Mouse (Mus musculus): ENCODE results near the gene Fbxl19.
A peak's percentile ranks its signal among the peaks of the same experiment; 100 is the strongest.
"Not testable (repeated sequence)": the region's sequence is repeated elsewhere in the genome, so short reads cannot be mapped to it uniquely, and the experiment has no call there.

Gene Fbxl19

GRCm38 (mm10) chr7:127730170-127730569 is 14.2 kb upstream of the Fbxl19 start:
- DNase-seq: no peak

GRCm38 (mm10) chr7:127732066-127732465 is 12.3 kb upstream of the Fbxl19 start, which contains the start of gene Ctf2:
Ctf2 (minus strand) TSS chr7:127732166.
- DNase-seq: not testable (repeated sequence)

GRCm38 (mm10) chr7:127745251-127745651 is 908 bp downstream of the Fbxl19 start:
- peak; percentile 94 to 97 for DNase-seq

- peak; percentile 97 to 99 for DNase-seq
Observed at GRCm38 (mm10) chr7:127745652-127746493, 1.5 kb downstream of the Fbxl19 start.

- DNase-seq: peak in 1 of 2 experiments; percentile 30
Observed at GRCm38 (mm10) chr7:127746494-127747491, 2.5 kb downstream of the Fbxl19 start.

DNA sequence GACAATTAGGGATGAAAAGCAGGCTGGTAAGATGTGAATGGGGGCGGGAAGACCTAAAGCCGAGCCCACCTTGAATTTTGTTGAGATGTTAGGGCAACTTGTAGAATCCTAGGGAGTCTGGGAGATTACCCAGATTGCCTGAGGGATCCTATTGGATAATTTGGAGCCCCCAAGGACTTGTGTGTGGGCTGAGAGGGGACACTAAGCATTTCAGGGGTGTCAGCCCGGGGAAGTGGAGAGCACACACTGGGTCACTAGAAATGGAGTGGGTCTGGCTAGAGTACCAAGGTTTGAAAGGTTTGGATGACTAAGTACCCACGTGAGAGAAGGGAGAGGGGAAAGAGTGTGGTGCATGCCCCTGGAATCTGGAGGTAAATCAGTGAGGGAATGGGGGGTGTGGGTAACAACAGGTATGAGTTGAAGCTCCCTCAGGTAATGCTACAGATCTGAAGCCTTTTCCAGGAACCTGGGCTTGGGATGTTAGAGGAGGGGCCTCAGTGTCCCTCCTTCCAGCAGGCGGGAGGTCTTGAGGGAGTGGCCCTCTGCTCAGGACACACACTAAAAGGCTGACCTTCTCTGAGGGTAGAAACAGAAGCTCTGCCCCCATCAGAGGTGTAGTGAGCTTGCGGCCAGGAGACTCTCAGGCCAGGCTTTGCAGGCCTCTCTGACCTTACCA is 3.4 kb downstream of the Fbxl19 start:
- no peak for DNase-seq

DNA sequence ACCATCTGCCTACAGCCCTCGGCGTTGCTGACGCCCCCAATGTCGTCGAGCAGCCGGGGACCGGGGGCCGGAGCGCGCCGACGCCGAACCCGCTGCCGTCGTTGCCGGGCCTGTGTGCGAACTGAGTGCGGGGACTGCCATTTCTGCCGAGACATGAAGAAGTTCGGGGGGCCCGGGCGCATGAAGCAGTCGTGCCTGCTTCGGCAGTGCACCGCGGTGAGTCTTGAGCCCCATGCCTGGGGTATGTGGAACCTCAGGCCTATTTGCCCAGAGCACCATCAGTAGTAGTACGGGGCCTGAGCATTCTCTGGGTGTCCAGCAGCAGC is 3.9 kb downstream of the Fbxl19 start:
- DNase-seq: no peak

GRCm38 (mm10) chr7:127750131-127751127 is 6.1 kb downstream of the Fbxl19 start:
- peak in 1 of 2 experiments; percentile 39 for DNase-seq

GRCm38 (mm10) chr7:127751619-127752018 is 7.3 kb downstream of the Fbxl19 start:
- DNase-seq: no peak

GRCm38 (mm10) chr7:127752069-127752468 is 7.7 kb downstream of the Fbxl19 start:
- no peak for DNase-seq

- no peak for DNase-seq
Observed at GRCm38 (mm10) chr7:127753158-127753557, 8.8 kb downstream of the Fbxl19 start.

GRCm38 (mm10) chr7:127753741-127754140 is 9.4 kb downstream of the Fbxl19 start:
- no peak for DNase-seq

DNA sequence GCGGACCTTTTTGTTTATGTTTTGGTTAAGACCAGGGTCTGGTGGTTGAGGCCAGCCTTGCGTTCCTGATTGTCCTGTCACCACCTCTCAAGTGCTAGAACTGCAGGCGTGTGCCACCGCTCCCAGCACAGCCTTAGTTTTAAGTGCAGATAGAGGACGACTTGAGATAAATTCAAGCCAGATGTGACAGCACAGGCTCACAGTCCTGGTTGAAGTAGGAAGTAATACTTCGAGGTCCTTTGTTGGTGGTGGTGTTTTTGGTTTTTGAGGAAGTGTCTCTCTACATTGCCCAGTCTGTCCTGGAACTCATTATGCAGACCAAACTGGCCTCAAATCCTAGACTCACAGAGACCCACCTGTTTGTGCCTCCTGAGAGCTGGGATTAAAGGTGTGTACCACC is 15.4 kb downstream of the Fbxl19 start:
- DNase-seq: no peak

DNA sequence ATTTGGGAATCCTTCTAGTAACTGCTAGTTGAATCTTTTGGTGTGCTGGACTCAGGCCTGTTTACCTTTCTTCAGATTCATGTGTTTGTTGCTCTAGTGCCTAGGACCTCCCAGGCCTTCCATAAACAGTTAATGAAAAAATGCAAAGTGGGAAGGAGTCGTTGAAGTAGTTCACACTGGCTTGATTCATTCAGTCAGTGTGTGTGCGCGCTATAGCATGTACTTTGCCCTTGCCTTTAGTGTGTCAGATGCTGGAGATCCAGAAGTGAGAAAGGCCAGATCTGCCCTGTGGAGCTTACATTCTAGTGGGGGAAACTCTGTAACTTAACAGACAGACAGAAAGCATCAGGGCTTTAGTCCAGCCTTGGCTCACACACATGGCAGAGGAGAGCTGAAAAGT is 16.1 kb downstream of the Fbxl19 start:
- no peak for DNase-seq

DNA sequence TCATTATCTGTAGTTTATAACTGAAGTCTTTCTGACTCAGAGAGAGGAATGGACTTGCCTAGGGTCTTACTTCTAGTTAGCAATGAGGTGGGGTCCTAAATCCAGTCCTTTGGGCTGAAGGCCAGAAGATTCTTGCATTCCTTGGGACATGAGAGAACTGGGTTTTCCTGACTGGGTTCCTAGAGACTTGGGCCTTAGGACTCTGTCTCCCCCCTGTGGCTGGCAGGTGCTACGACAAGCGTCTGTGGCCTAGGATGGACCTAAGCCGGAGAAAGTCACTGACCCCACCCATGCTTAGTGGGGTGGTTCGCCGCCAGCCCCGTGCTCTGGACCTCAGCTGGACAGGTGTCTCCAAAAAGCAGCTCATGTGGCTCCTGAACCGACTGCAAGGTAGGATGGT is 16.7 kb downstream of the Fbxl19 start:
- peak; percentile 65 to 85 for DNase-seq

DNA sequence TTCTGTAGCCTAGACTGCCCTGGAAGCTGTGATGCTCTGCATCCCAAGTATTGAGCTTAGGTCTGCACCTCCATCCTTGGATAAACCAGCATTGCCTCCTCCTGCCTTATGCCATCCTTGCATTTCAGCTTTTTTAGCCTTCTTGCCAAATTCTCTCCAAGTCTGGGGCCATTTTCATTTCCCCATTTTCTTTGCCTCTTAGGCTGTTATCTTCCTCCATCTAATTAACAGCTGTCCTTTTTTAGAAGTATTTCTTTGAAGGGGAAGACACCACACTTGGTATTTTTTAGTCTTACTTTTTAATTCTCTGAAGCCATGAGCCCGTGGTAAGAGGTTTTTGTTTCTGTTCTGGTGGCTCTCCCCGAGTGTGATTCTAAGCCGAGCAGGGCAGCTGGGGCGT is 19.3 kb downstream of the Fbxl19 start:
- no peak for DNase-seq

DNA sequence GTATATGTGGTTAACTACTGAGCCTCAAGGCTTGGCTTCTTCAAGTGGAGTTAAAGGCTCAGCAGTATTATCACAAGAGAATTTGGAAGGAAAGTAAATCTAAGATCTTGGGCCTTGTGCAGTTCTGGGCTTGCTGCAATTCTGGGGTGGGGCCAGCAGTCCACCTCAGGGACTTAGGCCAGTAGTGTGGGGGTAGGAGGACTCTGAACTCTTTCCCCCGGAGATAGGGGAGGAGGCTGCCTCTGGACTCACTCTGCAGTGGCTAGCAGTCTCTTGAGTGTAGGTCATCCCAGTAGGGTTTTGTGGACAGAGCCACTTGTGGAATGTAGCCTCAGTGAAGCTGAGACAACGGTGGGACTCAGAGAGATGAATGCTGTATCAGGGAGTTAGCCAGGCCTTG is 21.4 kb downstream of the Fbxl19 start:
- peak; percentile 58 for DNase-seq

DNA sequence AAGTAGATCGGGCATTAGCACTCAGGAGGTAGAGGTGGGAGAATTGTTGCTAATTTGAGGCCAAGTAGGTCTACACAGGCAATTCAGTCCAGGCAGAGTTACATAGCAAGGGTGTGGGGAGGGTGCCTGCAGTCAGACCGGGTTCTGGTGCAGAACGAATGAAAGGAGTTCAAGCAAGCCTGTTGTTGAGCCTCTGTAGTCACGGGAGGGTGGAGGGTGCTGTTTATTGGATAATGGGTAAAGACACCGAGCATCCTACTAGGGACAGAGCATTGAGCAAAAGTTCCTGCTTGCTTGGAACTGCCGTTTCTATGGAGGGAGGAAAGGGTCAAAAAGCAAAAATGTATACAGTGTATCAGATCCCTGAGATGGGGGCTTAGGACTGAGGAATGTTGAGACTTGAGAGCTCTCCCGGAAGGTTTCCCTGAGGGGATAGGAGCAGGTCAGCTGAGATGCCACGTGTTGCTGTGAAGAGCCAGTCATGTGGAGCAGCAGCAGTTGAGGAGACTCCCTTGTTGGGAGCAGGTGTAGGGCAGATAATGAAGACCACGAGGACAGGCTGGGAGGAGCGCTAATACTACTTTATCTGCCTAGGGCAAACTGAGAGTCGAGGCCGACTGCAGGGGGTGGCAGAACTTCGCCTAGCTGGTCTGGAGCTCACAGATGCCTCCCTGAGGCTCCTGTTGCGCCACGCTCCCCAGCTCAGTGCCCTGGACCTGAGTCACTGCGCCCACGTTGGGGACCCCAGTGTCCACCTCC is 22.7 kb downstream of the Fbxl19 start:
- DNase-seq: no peak

DNA sequence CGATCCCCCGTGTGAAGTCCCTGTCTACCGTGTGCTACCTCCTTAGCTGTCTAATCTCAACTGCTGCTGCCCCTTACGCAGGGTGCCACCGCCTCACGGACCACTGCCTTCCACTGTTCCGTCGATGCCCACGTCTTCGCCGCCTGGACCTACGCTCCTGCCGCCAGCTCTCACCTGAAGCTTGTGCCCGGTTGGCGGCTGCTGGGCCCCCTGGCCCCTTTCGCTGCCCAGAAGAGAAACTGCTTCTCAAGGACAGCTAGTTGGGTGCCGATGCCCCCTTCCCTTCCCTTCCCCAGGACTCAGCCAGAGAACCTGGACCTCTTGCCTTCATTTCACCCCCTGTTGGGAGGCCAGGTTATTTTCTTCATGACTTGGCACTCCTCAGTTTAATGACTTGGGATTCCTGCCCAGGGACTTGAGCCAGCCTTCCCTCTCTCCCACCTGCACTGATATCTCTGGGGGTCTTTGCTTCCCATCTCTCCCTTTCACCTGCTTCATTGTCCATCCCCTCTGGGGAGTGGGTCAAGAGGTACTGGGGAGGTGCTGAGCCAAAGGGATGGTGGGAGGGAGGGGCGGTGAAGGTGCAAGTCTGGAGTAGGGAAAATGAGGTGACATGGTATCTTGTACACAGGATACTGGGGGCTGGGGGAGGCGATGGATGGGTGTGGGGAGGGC is 23.5 kb downstream of the Fbxl19 start:
- no peak for DNase-seq

DNA sequence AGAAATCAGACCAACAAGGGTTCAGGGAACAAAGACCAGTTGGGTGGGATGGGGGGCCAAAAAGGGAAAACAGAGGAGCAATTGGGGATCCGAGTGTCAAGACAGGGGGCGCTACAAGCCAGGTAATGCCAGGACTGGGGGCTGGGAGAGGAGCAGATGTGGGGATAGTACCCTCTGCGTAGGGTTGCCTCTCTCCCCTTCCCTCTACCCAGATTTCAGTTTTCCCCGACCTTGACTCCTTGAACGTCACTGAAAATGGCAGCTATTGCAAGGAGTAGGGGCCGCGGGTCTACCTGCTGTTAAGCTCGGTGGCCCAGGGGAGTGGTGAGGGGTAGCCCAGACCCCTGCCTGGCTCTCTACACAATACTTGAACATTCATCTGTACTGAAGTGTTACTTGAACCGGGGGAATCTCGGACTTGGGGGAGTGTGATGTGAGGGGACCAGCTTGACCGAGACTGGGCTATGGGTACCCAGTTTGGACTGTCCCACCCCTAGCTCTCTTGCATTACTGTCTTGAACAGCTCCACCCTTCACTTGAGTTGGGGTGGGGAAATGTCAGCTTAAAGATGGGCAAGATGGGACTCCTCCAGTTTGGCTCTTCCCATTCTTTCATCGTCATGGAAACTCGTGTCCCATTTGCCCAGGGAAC is 24.1 kb downstream of the Fbxl19 start:
- peak in 1 of 2 experiments; percentile 47 for DNase-seq
